Mouse (Mus musculus) erythroblast, embryonic 14.5 days (primary cell): ENCODE measurements around the gene Ddx1.

Experiments used
- GATA1 ChIP-seq: IDR thresholded peaks from 2 replicates; pipeline ENCODE4 v1.6.1; 2012; ENCODE audit warnings: low read length, inconsistent platforms, mixed read lengths
- TAL1 ChIP-seq: IDR thresholded peaks from 3 replicates; pipeline ENCODE4 v1.6.1; 2012; ENCODE audit warnings: low read length, inconsistent platforms, mixed read lengths

GRCm38 (mm10) chr12:13217568-13217967, 31.4 kb downstream of the Ddx1 start:
- TF ChIP-seq GATA1 (no peak), TAL1 (no peak)
